Mouse (Mus musculus): ENCODE measurements around the gene Serpina3c.

DNA sequence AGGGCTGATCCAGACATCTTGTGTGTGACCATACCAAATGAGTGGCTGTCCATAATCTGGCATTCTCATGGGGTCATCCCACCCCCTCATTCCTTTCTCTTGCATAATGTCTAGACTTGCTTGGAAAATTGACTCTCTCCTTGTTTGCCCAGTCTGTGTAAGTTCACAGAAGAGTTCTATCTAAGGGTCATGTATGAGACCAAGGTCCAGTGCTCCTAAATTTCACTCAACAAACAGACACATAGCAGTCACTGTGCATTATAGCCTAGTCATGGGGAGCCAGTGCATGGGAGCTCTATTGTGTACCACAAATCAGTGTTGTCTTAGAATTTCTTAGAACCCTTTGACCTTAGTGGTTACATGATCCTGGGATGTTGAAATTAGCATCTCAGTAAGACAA lies 46.8 kb downstream of the Serpina3c start:
- no peak for TF ChIP-seq CTCF (IDR thresholded peaks at IDR 0.05; ENCODE audit: extremely low read depth, insufficient read depth, insufficient read length, insufficient replicate concordance)
- TF ChIP-seq POLR2A (IDR thresholded peaks at IDR 0.05; ENCODE audit: low read depth, low read length), result no peak

Measured in spleen, adult 2 months (tissue).